Mouse (Mus musculus) limb, embryonic 11.5 days (tissue): ENCODE data around the gene Kif20b. TPM values are rescaled to one million over a fixed set of nuclear protein-coding genes. Genes with fewer than 3 reads are reported as not detected.
A peak's percentile ranks its signal among the peaks of the same experiment; 100 is the strongest.

Experiments used
- ATAC-seq: fragments of 200-750 bp; cut with Nextera tagmentation; 2 replicates; pipeline ENCODE4 v1.8.0; 2017; ENCODE audit warnings: low read depth; ENCODE audit not compliant: insufficient number of reproducible peaks, low FRiP score, low TSS enrichment
- DNase-seq: peaks from one replicate; pipeline ENCODE4 v3.0.0-alpha.2; 2015; ENCODE audit warnings: low spot score
- H3K27ac ChIP-seq: fragments of 300-500 bp; sonication (generic); replicated peaks from 2 replicates; pipeline ENCODE4 v1.5.1; 2014; ENCODE audit warnings: low read depth, mild to moderate bottlenecking, low read length
- H3K27me3 ChIP-seq: fragments of 300-500 bp; sonication (generic); 2 replicates; pipeline ENCODE4 v1.6.1; 2014; ENCODE audit warnings: mild to moderate bottlenecking, low read length, mixed read lengths; ENCODE audit not compliant: control insufficient read depth, insufficient read depth
- H3K36me3 ChIP-seq: fragments of 300-500 bp; sonication (generic); 2 replicates; pipeline ENCODE4 v1.6.1; 2014; ENCODE audit warnings: mild to moderate bottlenecking, low read length, moderate library complexity, mixed read lengths; ENCODE audit not compliant: control insufficient read depth, insufficient read depth
- H3K4me1 ChIP-seq: fragments of 300-500 bp; sonication (generic); 2 replicates; pipeline ENCODE4 v1.6.1; 2014; ENCODE audit warnings: low read length, mixed read lengths; ENCODE audit not compliant: control insufficient read depth, insufficient read depth
- H3K4me2 ChIP-seq: fragments of 300-500 bp; sonication (generic); 2 replicates; pipeline ENCODE4 v1.6.1; 2014; ENCODE audit warnings: low read depth, mild to moderate bottlenecking, moderate library complexity; ENCODE audit not compliant: severe bottlenecking
- H3K4me3 ChIP-seq: fragments of 300-500 bp; sonication (generic); 2 replicates; pipeline ENCODE4 v1.5.1; 2014; ENCODE audit warnings: low read depth, low read length
- H3K9ac ChIP-seq: fragments of 300-500 bp; sonication (generic); 2 replicates; pipeline ENCODE4 v1.6.1; 2014; ENCODE audit warnings: mild to moderate bottlenecking, low read length
- H3K9me3 ChIP-seq: fragments of 300-500 bp; sonication (generic); 2 replicates; pipeline ENCODE4 v1.6.1; 2016; ENCODE audit warnings: low read length; ENCODE audit not compliant: control insufficient read depth
- WGBS: fragments of 180-500 bp; shearing (Covaris S2); extraction: QIAGEN DNeasy Blood & Tissue Kit; methylation state at CpG from one replicate; pipeline ENCODE4 v1.1.7; 2014; 5-methylcytosine and 5-hydroxymethylcytosine counted together
- polyA plus RNA-seq: library from polyadenylated mRNA; unstranded; fragments of >200 nt; fragmentation: Nextera tagmentation; extraction: Ambion mirVana; gene quantifications from 2 replicates; pipeline ENCODE4 v1.2.1, GENCODE M21; 2014

The Kif20b gene
- polyA plus RNA-seq = 77.8 and 84.9 TPM in 2 replicates

- Histone ChIP-seq H3K9ac (peak within 1 kb of the TSS; percentile 79), H3K27me3 (no peaks in the 10 kb centered on the region), H3K4me3 (peak within 1 kb of the TSS; percentile 88), H3K36me3 (peaks cover 3% of the 10 kb centered on the region; the same call in 1 of the 2 replicates), H3K27ac (peak within 1 kb of the TSS; percentile 59; the same call in 1 of the 2 replicates), H3K4me2 (peak within 1 kb of the TSS; percentile 53), H3K4me1 (no peaks in the 10 kb centered on the region), H3K9me3 (no peaks in the 10 kb centered on the region)
- under 1% methylated on average over 57 of the region's 57 CpGs for WGBS
- DNase-seq (peak; percentile 98), ATAC-seq (peak; percentile 93)
Measured at GRCm38 (mm10) chr19:34921652-34922602, at the start of gene Kif20b. Gene Kif20b, plus strand, starts transcription at chr19:34922361.

DNA sequence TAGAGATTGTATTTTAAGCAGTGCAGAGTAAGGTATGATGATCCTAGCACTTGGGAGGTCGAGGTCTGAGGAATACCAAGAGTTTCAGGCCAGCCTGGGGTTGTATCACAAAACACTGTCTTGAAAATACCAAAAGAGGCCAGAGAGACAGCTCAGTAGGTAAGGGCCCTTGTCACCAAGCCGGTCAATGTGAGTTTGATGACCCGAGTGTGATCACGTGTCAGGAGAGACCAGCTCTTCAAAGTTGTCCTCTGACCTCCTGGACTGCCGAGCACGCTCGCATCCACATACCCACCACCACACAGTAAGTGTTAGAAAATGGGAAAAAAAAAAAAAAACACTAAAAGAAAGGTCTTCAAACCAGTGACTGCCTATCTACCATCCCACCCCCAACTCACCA is 45.5 kb upstream of the Kif20b start:
- 80% methylated on average over 7 of the region's 7 CpGs for WGBS
- ATAC-seq (no peak), DNase-seq (no peak)
- Histone ChIP-seq H3K36me3 (no peaks in the 10 kb centered on the region), H3K9me3 (no peaks in the 10 kb centered on the region), H3K9ac (no peak overlapping the region), H3K4me3 (no peak overlapping the region), H3K27me3 (no peaks in the 10 kb centered on the region), H3K4me1 (0 out of 2 replicates have a peak, but pooled peaks cover 4% of the 10 kb centered on the region), H3K27ac (no peak overlapping the region), H3K4me2 (no peak overlapping the region)

GRCm38 (mm10) chr19:34877898-34878602 is 44.1 kb upstream of the Kif20b start:
- peak overlapping the region; percentile 96 for H3K9ac ChIP-seq
- peak overlapping the region; percentile 71 for H3K4me2 ChIP-seq
- DNase-seq (peak; percentile 87), ATAC-seq (peak; percentile 95)
- H3K4me1 ChIP-seq = 0 out of 2 replicates have a peak, but pooled peaks cover 4% of the 10 kb centered on the region
- WGBS = under 1% methylated on average over 45 of the region's 45 CpGs
- no peaks in the 10 kb centered on the region for H3K9me3 ChIP-seq
- no peaks in the 10 kb centered on the region for H3K36me3 ChIP-seq
- H3K4me3 ChIP-seq = peak overlapping the region; percentile 80
- no peaks in the 10 kb centered on the region for H3K27me3 ChIP-seq
- peak overlapping the region; percentile 95 for H3K27ac ChIP-seq

DNA sequence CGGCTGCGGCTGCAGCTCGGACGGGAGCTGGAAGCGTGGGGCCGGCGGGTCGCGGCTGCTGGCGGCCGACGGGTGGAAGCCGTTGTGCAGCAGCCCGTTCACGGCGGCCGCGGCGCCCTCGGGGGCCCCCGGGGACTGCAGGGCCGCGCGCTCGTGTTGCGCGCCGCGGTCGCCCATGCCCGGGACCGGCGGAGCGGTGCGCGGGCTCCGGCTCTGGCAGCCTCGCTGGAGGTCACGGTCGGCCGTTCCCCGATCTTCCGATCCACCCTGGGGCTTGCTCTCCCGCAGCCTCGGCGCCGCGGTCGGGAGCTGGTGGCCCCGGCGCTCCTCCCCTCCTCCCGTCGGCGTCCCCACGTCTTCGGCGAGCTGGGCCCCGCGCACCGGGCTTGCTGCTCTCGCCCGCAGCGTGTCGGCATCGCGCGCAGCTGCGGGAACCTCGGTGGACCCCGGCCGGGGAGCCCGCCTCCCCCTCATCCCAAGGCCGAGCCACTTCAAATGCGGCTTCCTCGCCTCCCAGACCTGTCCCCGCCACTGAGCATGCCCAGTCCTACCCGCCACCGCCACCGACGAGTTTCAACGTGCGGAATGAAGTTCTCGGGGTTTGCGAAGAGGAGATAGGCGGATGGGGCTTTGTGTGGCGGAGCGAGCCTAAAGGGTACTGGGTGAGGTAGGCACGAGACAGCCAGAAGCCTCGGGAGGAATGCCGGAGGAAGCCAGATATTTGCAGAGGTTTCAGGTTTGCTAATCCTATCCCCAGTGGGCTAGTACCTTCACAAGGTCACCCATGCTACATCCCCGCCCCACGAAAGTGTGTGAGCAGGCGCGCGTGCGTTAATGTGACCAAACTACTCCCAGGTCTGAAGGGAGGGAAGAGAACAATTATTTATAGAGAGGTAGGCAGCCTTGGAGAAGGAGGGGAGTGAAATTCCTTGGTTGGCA is 43.3 kb upstream of the Kif20b start, which contains the start of gene Pank1:
TSS of gene Pank1 (minus strand) at position 853 of the 939 bp plus-strand sequence.
- ATAC-seq (peak; percentile 66), DNase-seq (peak; percentile 83)
- Histone ChIP-seq H3K36me3 (no peaks in the 10 kb centered on the region), H3K4me3 (peak within 1 kb of the TSS; percentile 80), H3K4me2 (peak within 1 kb of the TSS; percentile 71), H3K9me3 (no peaks in the 10 kb centered on the region), H3K4me1 (0 out of 2 replicates have a peak, but pooled peaks cover 4% of the 10 kb centered on the region), H3K27ac (peak within 1 kb of the TSS; percentile 95), H3K9ac (peak within 1 kb of the TSS; percentile 96), H3K27me3 (no peaks in the 10 kb centered on the region)
- WGBS = under 1% methylated on average over 79 of the region's 96 CpGs

DNA sequence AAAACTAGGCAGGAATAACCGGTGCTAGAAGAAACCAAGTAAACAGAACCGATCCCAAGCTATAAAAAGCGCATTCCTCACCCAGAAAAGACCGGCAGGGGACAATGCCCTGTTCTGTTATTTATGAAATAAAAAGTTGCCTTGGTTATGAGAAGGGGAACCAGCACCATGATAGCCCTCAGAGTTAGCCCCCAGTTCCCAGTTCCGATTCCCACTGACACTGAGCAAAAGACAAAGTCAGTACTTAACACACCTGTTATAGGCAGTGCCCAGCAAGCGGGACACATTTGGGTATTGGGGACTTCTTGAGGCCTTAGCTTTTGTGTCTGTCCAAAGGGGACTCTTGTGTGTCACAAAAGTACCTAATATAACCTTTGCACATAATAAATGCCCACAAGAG is 42.5 kb upstream of the Kif20b start:
- ATAC-seq (no peak), DNase-seq (no peak)
- H3K4me3 ChIP-seq = peak overlapping the region; percentile 80
- peak overlapping the region; percentile 96 for H3K9ac ChIP-seq
- H3K4me2 ChIP-seq = peak overlapping the region; percentile 71
- no peaks in the 10 kb centered on the region for H3K27me3 ChIP-seq
- H3K27ac ChIP-seq = no peak overlapping the region
- WGBS = 28% methylated on average over 6 of the region's 6 CpGs
- 0 out of 2 replicates have a peak, but pooled peaks cover 4% of the 10 kb centered on the region for H3K4me1 ChIP-seq
- no peaks in the 10 kb centered on the region for H3K9me3 ChIP-seq
- H3K36me3 ChIP-seq = no peaks in the 10 kb centered on the region

DNA sequence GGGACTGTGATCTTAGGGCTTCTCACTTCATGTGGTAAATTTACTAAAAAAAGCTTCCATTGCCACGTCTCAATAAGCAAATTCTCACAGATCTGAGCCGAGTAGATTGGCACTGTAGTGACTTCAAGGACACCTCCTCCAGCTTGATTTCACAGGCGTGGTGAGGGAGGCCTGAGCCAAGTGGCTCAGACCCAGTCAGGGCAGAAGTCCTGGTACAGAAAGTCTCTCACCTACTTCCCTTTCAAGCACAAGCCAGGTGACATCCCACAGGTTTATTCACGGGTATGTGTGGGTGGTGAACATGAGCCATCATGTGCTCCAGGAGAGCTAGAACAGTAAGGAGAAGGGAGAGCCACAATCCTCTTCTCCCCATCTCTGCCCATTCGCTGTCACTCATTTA is 41.0 kb upstream of the Kif20b start:
- H3K9me3 ChIP-seq = no peaks in the 10 kb centered on the region
- H3K9ac ChIP-seq = no peak overlapping the region
- no peaks in the 10 kb centered on the region for H3K36me3 ChIP-seq
- H3K4me2 ChIP-seq = no peak overlapping the region
- DNase-seq (no peak), ATAC-seq (no peak)
- H3K27me3 ChIP-seq = no peaks in the 10 kb centered on the region
- 81% methylated on average over 5 of the region's 5 CpGs for WGBS
- no peak overlapping the region for H3K4me3 ChIP-seq
- no peak overlapping the region for H3K27ac ChIP-seq
- H3K4me1 ChIP-seq = 0 out of 2 replicates have a peak, but pooled peaks cover 4% of the 10 kb centered on the region

GRCm38 (mm10) chr19:34882443-34882842 is 39.7 kb upstream of the Kif20b start:
- no peak overlapping the region for H3K9ac ChIP-seq
- 0 out of 2 replicates have a peak, but pooled peaks cover 4% of the 10 kb centered on the region for H3K4me1 ChIP-seq
- H3K4me2 ChIP-seq = no peak overlapping the region
- H3K4me3 ChIP-seq = no peak overlapping the region
- no peak for ATAC-seq
- H3K36me3 ChIP-seq = no peaks in the 10 kb centered on the region
- DNase-seq = no peak
- no peak overlapping the region for H3K27ac ChIP-seq
- WGBS = 84% methylated on average over 2 of the region's 2 CpGs
- no peaks in the 10 kb centered on the region for H3K27me3 ChIP-seq
- no peaks in the 10 kb centered on the region for H3K9me3 ChIP-seq
